Mouse (Mus musculus): Measurements from ENCODE around the gene Btbd11.

DNA sequence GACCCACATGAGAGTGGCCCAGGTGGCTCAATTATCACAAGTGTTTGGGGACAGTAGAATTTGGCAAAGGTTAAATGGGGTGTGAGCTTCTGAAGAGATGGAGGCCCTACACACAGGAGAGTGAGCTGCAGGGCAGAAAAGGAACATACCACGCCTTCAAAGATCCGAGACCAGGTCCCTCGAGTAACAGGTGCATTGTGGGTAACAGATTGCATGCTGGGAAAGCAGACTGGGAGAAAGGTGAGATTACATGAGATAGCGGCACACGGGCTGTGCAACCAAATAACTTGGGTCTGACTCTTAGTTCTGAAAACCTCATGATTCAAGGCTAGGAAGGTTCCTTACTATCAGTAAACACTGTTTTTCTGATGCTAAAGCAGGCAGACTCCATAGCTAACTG lies 209.7 kb downstream of the Btbd11 start:
- TF ChIP-seq CTCF (IDR thresholded peaks at IDR 0.05; ENCODE audit: borderline replicate concordance, insufficient read depth, low read depth, low read length) (no peak), POLR2A (IDR thresholded peaks at IDR 0.05; ENCODE audit: borderline replicate concordance, insufficient read depth, low read length) (no peak)

Data from cerebellum, adult 2 months (tissue).